Mouse (Mus musculus) forebrain, embryonic 14.5 days (tissue): ENCODE data around the gene Dpp9. TPM values are rescaled to one million over a fixed set of nuclear protein-coding genes. Genes with fewer than 3 reads are reported as not detected.
A peak's percentile ranks its signal among the peaks of the same experiment; 100 is the strongest.

Experiments used
- ATAC-seq: fragments of 200-750 bp; cut with Nextera tagmentation; 2 replicates; pipeline ENCODE4 v1.8.0; 2017; ENCODE audit warnings: mild to moderate bottlenecking, moderate library complexity
- DNase-seq: peaks from one replicate; pipeline ENCODE4 v3.0.0-alpha.2; 2015; ENCODE audit warnings: low spot score
- H3K27ac ChIP-seq: fragments of 300-500 bp; sonication (generic); 2 replicates; pipeline ENCODE4 v1.5.1; 2014; ENCODE audit warnings: low read depth, mild to moderate bottlenecking, control low read depth, low read length, moderate library complexity
- H3K27me3 ChIP-seq: fragments of 300-500 bp; sonication (generic); replicated peaks from 2 replicates; pipeline ENCODE4 v1.6.1; 2014; ENCODE audit warnings: low read length, control low read depth, mixed read lengths; ENCODE audit not compliant: control insufficient read depth, insufficient read depth
- H3K36me3 ChIP-seq: fragments of 300-500 bp; sonication (generic); 2 replicates; pipeline ENCODE4 v1.6.1; 2014; ENCODE audit warnings: low read length, control low read depth; ENCODE audit not compliant: control insufficient read depth, insufficient read depth
- H3K4me1 ChIP-seq: fragments of 300-500 bp; sonication (generic); 2 replicates; pipeline ENCODE4 v1.6.1; 2014; ENCODE audit warnings: antibody characterized with exemption, low read length, control low read depth; ENCODE audit not compliant: control insufficient read depth, insufficient read depth
- H3K4me2 ChIP-seq: fragments of 300-500 bp; sonication (generic); 2 replicates; pipeline ENCODE4 v1.6.1; 2014; ENCODE audit warnings: mild to moderate bottlenecking, control low read depth, low read length
- H3K4me3 ChIP-seq: fragments of 300-500 bp; sonication (generic); 2 replicates; pipeline ENCODE4 v1.5.1; 2014; ENCODE audit warnings: low read depth, low read length, control low read depth
- H3K9ac ChIP-seq: fragments of 300-500 bp; sonication (generic); 2 replicates; pipeline ENCODE4 v1.6.1; 2014; ENCODE audit warnings: mild to moderate bottlenecking, low read length, control low read depth, moderate library complexity
- H3K9me3 ChIP-seq: fragments of 300-500 bp; sonication (generic); replicated peaks from 2 replicates; pipeline ENCODE4 v1.6.1; 2016; ENCODE audit warnings: low read length, control low read depth, mixed read lengths; ENCODE audit not compliant: control insufficient read depth
- WGBS: fragments of 180-500 bp; shearing (Covaris S2); extraction: QIAGEN DNeasy Blood & Tissue Kit; methylation state at CpG from one replicate; pipeline ENCODE4 v1.1.7; 2014; 5-methylcytosine and 5-hydroxymethylcytosine counted together
- polyA plus RNA-seq: library from polyadenylated mRNA; unstranded; fragments of >200 nt; fragmentation: Nextera tagmentation; extraction: Ambion mirVana; gene quantifications from 2 replicates; pipeline ENCODE4 v1.2.1, GENCODE M21; 2014

Dpp9 gene
- polyA plus RNA-seq, 1 experiment from 2014 or later: 18.3 TPM

- H3K4me1 ChIP-seq: no peaks in the 10 kb centered on the region
- H3K27me3 ChIP-seq: no peaks in the 10 kb centered on the region
- no peak overlapping the region for H3K4me3 ChIP-seq
- H3K27ac ChIP-seq: no peak overlapping the region
- no peak overlapping the region for H3K4me2 ChIP-seq
- WGBS: 78% methylated on average over 3 of the region's 3 CpGs
- peaks cover 87% of the 10 kb centered on the region for H3K36me3 ChIP-seq
- DNase-seq: no peak
- H3K9ac ChIP-seq: no peak overlapping the region
- H3K9me3 ChIP-seq: no peaks in the 10 kb centered on the region
- no peak for ATAC-seq
These were observed 17.1 kb downstream of the Dpp9 start for GRCm38 (mm10) chr17:56201642-56202041.

- H3K27me3 ChIP-seq: no peaks in the 10 kb centered on the region
- H3K27ac ChIP-seq: no peak overlapping the region
- no peak for DNase-seq
- 80% methylated on average over 9 of the region's 9 CpGs for WGBS
- no peaks in the 10 kb centered on the region for H3K4me1 ChIP-seq
- H3K4me3 ChIP-seq: no peak overlapping the region
- H3K9ac ChIP-seq: no peak overlapping the region
- ATAC-seq: no peak
- no peak overlapping the region for H3K4me2 ChIP-seq
- no peaks in the 10 kb centered on the region for H3K9me3 ChIP-seq
- peaks cover 87% of the 10 kb centered on the region for H3K36me3 ChIP-seq
These were observed 18.1 kb downstream of the Dpp9 start for GRCm38 (mm10) chr17:56200586-56200985.

- WGBS: 70% methylated on average over 2 of the region's 2 CpGs
- Histone ChIP-seq H3K4me2 (no peak overlapping the region), H3K36me3 (peaks cover 83% of the 10 kb centered on the region), H3K27me3 (no peaks in the 10 kb centered on the region), H3K4me3 (no peak overlapping the region), H3K27ac (no peak overlapping the region), H3K9me3 (no peaks in the 10 kb centered on the region), H3K9ac (no peak overlapping the region), H3K4me1 (no peaks in the 10 kb centered on the region)
- DNase-seq (no peak), ATAC-seq (no peak)
These were observed 21.8 kb downstream of the Dpp9 start for GRCm38 (mm10) chr17:56196860-56197259.

- no peaks in the 10 kb centered on the region for H3K4me1 ChIP-seq
- no peak overlapping the region for H3K9ac ChIP-seq
- ATAC-seq: no peak
- no peaks in the 10 kb centered on the region for H3K9me3 ChIP-seq
- no peak overlapping the region for H3K27ac ChIP-seq
- no peak for DNase-seq
- H3K4me2 ChIP-seq: no peak overlapping the region
- no peak overlapping the region for H3K4me3 ChIP-seq
- no peaks in the 10 kb centered on the region for H3K27me3 ChIP-seq
- peaks cover 92% of the 10 kb centered on the region for H3K36me3 ChIP-seq
- WGBS: 89% methylated on average over 13 of the region's 13 CpGs
These were observed 23.9 kb downstream of the Dpp9 start for GRCm38 (mm10) chr17:56194765-56195164.

- Histone ChIP-seq H3K9ac (no peak overlapping the region), H3K36me3 (peaks cover 93% of the 10 kb centered on the region), H3K9me3 (no peaks in the 10 kb centered on the region), H3K4me3 (no peak overlapping the region), H3K27me3 (no peaks in the 10 kb centered on the region), H3K27ac (no peak overlapping the region), H3K4me2 (no peak overlapping the region), H3K4me1 (no peaks in the 10 kb centered on the region)
- ATAC-seq (no peak), DNase-seq (no peak)
- 91% methylated on average over 12 of the region's 12 CpGs for WGBS
These were observed 24.3 kb downstream of the Dpp9 start for GRCm38 (mm10) chr17:56194357-56194756.

- 83% methylated on average over 6 of the region's 6 CpGs for WGBS
- Histone ChIP-seq H3K4me3 (no peak overlapping the region), H3K27me3 (no peaks in the 10 kb centered on the region), H3K9me3 (no peaks in the 10 kb centered on the region), H3K4me1 (no peaks in the 10 kb centered on the region), H3K9ac (no peak overlapping the region), H3K27ac (no peak overlapping the region), H3K4me2 (no peak overlapping the region), H3K36me3 (peaks cover 93% of the 10 kb centered on the region)
- ATAC-seq (no peak), DNase-seq (no peak)
These were observed 27.4 kb downstream of the Dpp9 start for GRCm38 (mm10) chr17:56191266-56191665.

GRCm38 (mm10) chr17:56185281-56186141 lies 33.2 kb downstream of the Dpp9 start:
- WGBS: 47% methylated on average over 11 of the region's 11 CpGs
- H3K27me3 ChIP-seq: no peaks in the 10 kb centered on the region
- no peak overlapping the region for H3K4me2 ChIP-seq
- H3K4me1 ChIP-seq: peaks cover 7% of the 10 kb centered on the region
- peak overlapping the region; percentile 8; the same call in 1 of the 2 replicates for H3K9ac ChIP-seq
- H3K36me3 ChIP-seq: peaks cover 59% of the 10 kb centered on the region
- no peak for ATAC-seq
- no peaks in the 10 kb centered on the region for H3K9me3 ChIP-seq
- peak overlapping the region; percentile 39; the same call in 1 of the 2 replicates for H3K27ac ChIP-seq
- peak; percentile 23 for DNase-seq
- no peak overlapping the region for H3K4me3 ChIP-seq

- Histone ChIP-seq H3K4me2 (peak within 1 kb of the TSS; percentile 84), H3K9me3 (no peaks in the 10 kb centered on the region), H3K4me1 (peaks cover 7% of the 10 kb centered on the region), H3K36me3 (peaks cover 57% of the 10 kb centered on the region), H3K27ac (peak within 1 kb of the TSS; percentile 52; the same call in 1 of the 2 replicates), H3K4me3 (peak within 1 kb of the TSS; percentile 74), H3K27me3 (no peaks in the 10 kb centered on the region), H3K9ac (peak within 1 kb of the TSS; percentile 77)
- under 1% methylated on average over 47 of the region's 47 CpGs for WGBS
- peak; percentile 97 for DNase-seq
- peak; percentile 98 for ATAC-seq
These were observed 35.0 kb downstream of the Dpp9 start, which contains the start of gene Mydgf for GRCm38 (mm10) chr17:56183658-56184103. Gene Mydgf, minus strand, starts transcription at chr17:56183920.
